Mouse (Mus musculus) intestine, postnatal 0 days (tissue): ENCODE data around the gene Vrk3. TPM values are rescaled to one million over a fixed set of nuclear protein-coding genes. Genes with fewer than 3 reads are reported as not detected.

Source experiments
- ATAC-seq: fragments of 200-750 bp; cut with Nextera tagmentation; 2 replicates; pipeline ENCODE4 v1.8.0; 2017; ENCODE audit warnings: mild to moderate bottlenecking, moderate TSS enrichment, moderate library complexity
- H3K27ac ChIP-seq: fragments of 300-500 bp; sonication (generic); 2 replicates; pipeline ENCODE4 v1.5.1; 2014; ENCODE audit warnings: mild to moderate bottlenecking, low read depth, low read length, moderate library complexity
- H3K27me3 ChIP-seq: fragments of 300-500 bp; sonication (generic); replicated peaks from 2 replicates; pipeline ENCODE4 v1.6.1; 2014; ENCODE audit warnings: low read length, mixed read lengths; ENCODE audit not compliant: control insufficient read depth, insufficient read depth
- H3K36me3 ChIP-seq: fragments of 300-500 bp; sonication (generic); 2 replicates; pipeline ENCODE4 v1.6.1; 2014; ENCODE audit warnings: mild to moderate bottlenecking, moderate library complexity; ENCODE audit not compliant: control insufficient read depth, insufficient read depth
- H3K4me1 ChIP-seq: fragments of 300-500 bp; sonication (generic); replicated peaks from 2 replicates; pipeline ENCODE4 v1.6.1; 2014; ENCODE audit warnings: antibody characterized with exemption, low read length, mixed read lengths; ENCODE audit not compliant: control insufficient read depth, insufficient read depth
- H3K4me2 ChIP-seq: fragments of 300-500 bp; sonication (generic); replicated peaks from 2 replicates; pipeline ENCODE4 v1.6.1; 2014; ENCODE audit warnings: low read depth, mild to moderate bottlenecking, moderate library complexity
- H3K4me3 ChIP-seq: fragments of 300-500 bp; sonication (generic); 2 replicates; pipeline ENCODE4 v1.5.1; 2014; ENCODE audit warnings: low read depth, low read length
- H3K9ac ChIP-seq: fragments of 300-500 bp; sonication (generic); 2 replicates; pipeline ENCODE4 v1.6.1; 2014; ENCODE audit warnings: mild to moderate bottlenecking, low read depth, low read length
- H3K9me3 ChIP-seq: fragments of 300-500 bp; sonication (generic); 2 replicates; pipeline ENCODE4 v1.6.1; 2016; ENCODE audit warnings: mixed run types; ENCODE audit not compliant: control insufficient read depth
- CTCF ChIP-seq: sonication (generic); IDR thresholded peaks from 2 replicates; pipeline ENCODE4 v1.5.1; 2016; ENCODE audit warnings: low read depth, mild to moderate bottlenecking, control low read depth, antibody characterized with exemption, moderate library complexity
- WGBS: fragments of 180-500 bp; shearing (Covaris S2); extraction: QIAGEN DNeasy Blood & Tissue Kit; methylation state at CpG from one replicate; pipeline ENCODE4 v1.1.7; 2014; 5-methylcytosine and 5-hydroxymethylcytosine counted together
- polyA plus RNA-seq: library from polyadenylated mRNA; unstranded; fragments of >200 nt; fragmentation: Nextera tagmentation; extraction: Ambion mirVana; gene quantifications from 2 replicates; pipeline ENCODE4 v1.2.1, GENCODE M21; 2015

Vrk3 gene
- polyA plus RNA-seq, 1 experiment from 2014 or later, result 35.1 TPM

GRCm38 (mm10) chr7:44814423-44814822 lies 66.2 kb downstream of the Vrk3 start:
- Histone ChIP-seq H3K9me3 (no peaks in the 10 kb centered on the region), H3K4me3 (no peak overlapping the region), H3K4me2 (no peak overlapping the region), H3K27me3 (no peaks in the 10 kb centered on the region), H3K36me3 (peaks cover 32% of the 10 kb centered on the region), H3K4me1 (peaks cover 7% of the 10 kb centered on the region), H3K27ac (no peak overlapping the region), H3K9ac (no peak overlapping the region)
- WGBS, result 91% methylated on average over 4 of the region's 4 CpGs
- ATAC-seq, result no peak
- TF ChIP-seq CTCF, result no peak

- Histone ChIP-seq H3K9ac (no peak overlapping the region; the same call in 1 of the 2 replicates), H3K9me3 (no peaks in the 10 kb centered on the region), H3K4me3 (peak overlapping the region; percentile 95), H3K27ac (no peak overlapping the region), H3K4me2 (peak overlapping the region; percentile 84), H3K36me3 (peaks cover 32% of the 10 kb centered on the region), H3K27me3 (no peaks in the 10 kb centered on the region), H3K4me1 (peaks cover 11% of the 10 kb centered on the region)
- 33% methylated on average over 14 of the region's 14 CpGs for WGBS
- ATAC-seq, result no peak
- no peak for TF ChIP-seq CTCF
Observed at GRCm38 (mm10) chr7:44814952-44815553, 66.8 kb downstream of the Vrk3 start.

- peak; percentile 94 for ATAC-seq
- Histone ChIP-seq H3K36me3 (peaks cover 30% of the 10 kb centered on the region), H3K9me3 (no peaks in the 10 kb centered on the region), H3K9ac (peak within 1 kb of the TSS; percentile 89), H3K4me2 (peak within 1 kb of the TSS; percentile 84), H3K27ac (peak within 1 kb of the TSS; percentile 95), H3K4me1 (peaks cover 16% of the 10 kb centered on the region), H3K4me3 (peak within 1 kb of the TSS; percentile 95), H3K27me3 (no peaks in the 10 kb centered on the region)
- TF ChIP-seq CTCF, result no peak
- WGBS, result under 1% methylated on average over 62 of the region's 62 CpGs
Observed at GRCm38 (mm10) chr7:44815721-44816469, 67.7 kb downstream of the Vrk3 start, which contains the start of the genes Nup62 and Il4i1. Gene Nup62, plus strand, starts transcription at chr7:44816088. Gene Il4i1, plus strand, starts transcription at chr7:44816387.

- Histone ChIP-seq H3K36me3 (peaks cover 24% of the 10 kb centered on the region; the same call in 1 of the 2 replicates), H3K9me3 (no peaks in the 10 kb centered on the region), H3K9ac (peak within 1 kb of the TSS; percentile 89), H3K27me3 (no peaks in the 10 kb centered on the region), H3K4me1 (peaks cover 16% of the 10 kb centered on the region), H3K27ac (peak within 1 kb of the TSS; percentile 95), H3K4me3 (peak within 1 kb of the TSS; percentile 95), H3K4me2 (peak within 1 kb of the TSS; percentile 84)
- WGBS, result under 1% methylated on average over 56 of the region's 57 CpGs
- no peak for TF ChIP-seq CTCF
- peak; percentile 40 for ATAC-seq
Observed at GRCm38 (mm10) chr7:44816470-44817021, 68.3 kb downstream of the Vrk3 start, which contains the start of gene Atf5. Gene Atf5, minus strand, starts transcription at chr7:44816658.

GRCm38 (mm10) chr7:44817441-44817840 lies 69.2 kb downstream of the Vrk3 start:
- no peak for TF ChIP-seq CTCF
- Histone ChIP-seq H3K27ac (no peak overlapping the region), H3K36me3 (peaks cover 15% of the 10 kb centered on the region; the same call in 1 of the 2 replicates), H3K9me3 (no peaks in the 10 kb centered on the region), H3K4me3 (peak overlapping the region; percentile 95), H3K4me2 (peak overlapping the region; percentile 84), H3K9ac (peak overlapping the region; percentile 89), H3K27me3 (no peaks in the 10 kb centered on the region), H3K4me1 (peaks cover 16% of the 10 kb centered on the region)
- ATAC-seq, result no peak
- 16% methylated on average over 3 of the region's 3 CpGs for WGBS

DNA sequence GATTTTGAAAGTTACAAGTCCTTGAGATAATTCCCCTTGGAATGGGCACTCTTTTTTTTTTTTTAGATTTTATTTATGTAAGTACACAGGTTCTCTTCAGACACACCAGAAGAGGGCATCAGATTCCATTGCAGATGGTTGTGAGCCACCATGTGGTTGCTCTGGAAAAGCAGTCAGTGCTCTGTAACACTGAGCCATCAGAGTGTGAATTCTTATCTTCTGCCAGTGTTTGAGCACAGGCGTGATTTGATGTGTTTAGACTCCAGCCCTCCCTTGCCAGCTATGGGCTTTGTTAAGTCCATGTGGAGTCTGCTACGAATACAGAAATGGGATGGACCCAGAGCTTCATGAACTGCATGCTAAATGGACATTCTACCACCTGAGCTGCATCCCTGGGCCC lies 70.0 kb downstream of the Vrk3 start:
- peak; percentile 60 for TF ChIP-seq CTCF
- Histone ChIP-seq H3K4me2 (peak overlapping the region; percentile 84), H3K36me3 (peaks cover 9% of the 10 kb centered on the region; the same call in 1 of the 2 replicates), H3K27ac (0 out of 2 replicates have a peak overlapping the region, but pooled peaks have one; percentile 21), H3K4me3 (peak overlapping the region; percentile 95), H3K27me3 (no peaks in the 10 kb centered on the region), H3K4me1 (peaks cover 16% of the 10 kb centered on the region), H3K9me3 (no peaks in the 10 kb centered on the region), H3K9ac (no peak overlapping the region)
- no peak for ATAC-seq
- 7% methylated on average over 2 of the region's 2 CpGs for WGBS
